Mouse (Mus musculus): ENCODE data around the gene Ssrp1. TPM values are rescaled to one million over a fixed set of nuclear protein-coding genes. Genes with fewer than 3 reads are reported as not detected.
A peak's percentile ranks its signal among the peaks of the same experiment; 100 is the strongest.

The Ssrp1 gene
- total and polyA plus RNA-seq, 2 experiments from 2014 or later, result 141 to 178 TPM

- H3K27ac ChIP-seq, result no peak overlapping the region
- H3K9me3 ChIP-seq (ENCODE audit: low read length), result no peaks in the 10 kb centered on the region
- no peak overlapping the region for H3K4me2 ChIP-seq (ENCODE audit: low read depth, low read length)
- no peak for TF ChIP-seq CTCF (IDR thresholded peaks at IDR 0.05; ENCODE audit: low read depth)
- no peak overlapping the region for H3K4me3 ChIP-seq (ENCODE audit: low read length)
- no peaks in the 10 kb centered on the region for H3K27me3 ChIP-seq (ENCODE audit: insufficient read depth, low read length)
- no peak for DNase-seq (ENCODE audit: low spot score)
- H3K4me1 ChIP-seq (ENCODE audit: insufficient read depth, low read length), result no peaks in the 10 kb centered on the region
- H3K36me3 ChIP-seq (ENCODE audit: insufficient read depth, low read length), result no peaks in the 10 kb centered on the region
- 86% methylated on average over 4 of the region's 4 CpGs for WGBS
- no peak overlapping the region for H3K9ac ChIP-seq (replicated peaks; ENCODE audit: low read length)
- no peak for ATAC-seq
These were observed 32.7 kb upstream of the Ssrp1 start for GRCm38 (mm10) chr2:85004341-85004740.

GRCm38 (mm10) chr2:85006600-85006999 is 30.4 kb upstream of the Ssrp1 start:
- ATAC-seq (no peak), DNase-seq (ENCODE audit: low spot score) (no peak)
- no peaks in the 10 kb centered on the region for H3K36me3 ChIP-seq (ENCODE audit: insufficient read depth, low read length)
- H3K27me3 ChIP-seq (ENCODE audit: insufficient read depth, low read length), result no peaks in the 10 kb centered on the region
- H3K4me1 ChIP-seq (ENCODE audit: insufficient read depth, low read length), result no peaks in the 10 kb centered on the region
- H3K4me2 ChIP-seq (ENCODE audit: low read depth, low read length), result no peak overlapping the region
- TF ChIP-seq CTCF (IDR thresholded peaks at IDR 0.05; ENCODE audit: low read depth), result no peak
- no peak overlapping the region for H3K27ac ChIP-seq
- 72% methylated on average over 7 of the region's 7 CpGs for WGBS
- H3K9ac ChIP-seq (replicated peaks; ENCODE audit: low read length), result no peak overlapping the region
- no peak overlapping the region for H3K4me3 ChIP-seq (ENCODE audit: low read length)
- no peaks in the 10 kb centered on the region for H3K9me3 ChIP-seq (ENCODE audit: low read length)

GRCm38 (mm10) chr2:85007729-85008128 is 29.3 kb upstream of the Ssrp1 start:
- WGBS, result 19% methylated on average over 4 of the region's 4 CpGs
- peak; percentile 64 for TF ChIP-seq CTCF (IDR thresholded peaks at IDR 0.05; ENCODE audit: low read depth)
- Histone ChIP-seq H3K4me1 (ENCODE audit: insufficient read depth, low read length) (no peaks in the 10 kb centered on the region), H3K27ac (no peak overlapping the region), H3K27me3 (ENCODE audit: insufficient read depth, low read length) (no peaks in the 10 kb centered on the region), H3K9ac (replicated peaks; ENCODE audit: low read length) (no peak overlapping the region), H3K4me2 (ENCODE audit: low read depth, low read length) (no peak overlapping the region), H3K36me3 (ENCODE audit: insufficient read depth, low read length) (no peaks in the 10 kb centered on the region), H3K4me3 (ENCODE audit: low read length) (no peak overlapping the region), H3K9me3 (ENCODE audit: low read length) (no peaks in the 10 kb centered on the region)
- ATAC-seq (no peak), DNase-seq (ENCODE audit: low spot score) (peak; percentile 43)

- Histone ChIP-seq H3K4me1 (ENCODE audit: insufficient read depth, low read length) (no peaks in the 10 kb centered on the region), H3K4me3 (ENCODE audit: low read length) (no peak overlapping the region), H3K9ac (replicated peaks; ENCODE audit: low read length) (no peak overlapping the region), H3K27ac (no peak overlapping the region), H3K36me3 (ENCODE audit: insufficient read depth, low read length) (no peaks in the 10 kb centered on the region), H3K27me3 (ENCODE audit: insufficient read depth, low read length) (no peaks in the 10 kb centered on the region), H3K9me3 (ENCODE audit: low read length) (no peaks in the 10 kb centered on the region), H3K4me2 (ENCODE audit: low read depth, low read length) (no peak overlapping the region)
- TF ChIP-seq CTCF (IDR thresholded peaks at IDR 0.05; ENCODE audit: low read depth), result no peak
- DNase-seq (ENCODE audit: low spot score), result no peak
- WGBS, result 79% methylated on average over 2 of the region's 2 CpGs
- no peak for ATAC-seq
These were observed 27.8 kb upstream of the Ssrp1 start for GRCm38 (mm10) chr2:85009212-85009611.

- Histone ChIP-seq H3K4me2 (ENCODE audit: low read depth, low read length) (no peak overlapping the region), H3K36me3 (ENCODE audit: insufficient read depth, low read length) (no peaks in the 10 kb centered on the region), H3K9me3 (ENCODE audit: low read length) (no peaks in the 10 kb centered on the region), H3K4me3 (ENCODE audit: low read length) (no peak overlapping the region), H3K27me3 (ENCODE audit: insufficient read depth, low read length) (no peaks in the 10 kb centered on the region), H3K4me1 (ENCODE audit: insufficient read depth, low read length) (no peaks in the 10 kb centered on the region), H3K9ac (replicated peaks; ENCODE audit: low read length) (no peak overlapping the region), H3K27ac (no peak overlapping the region)
- no peak for ATAC-seq
- WGBS, result 56% methylated on average over 9 of the region's 9 CpGs
- no peak for TF ChIP-seq CTCF (IDR thresholded peaks at IDR 0.05; ENCODE audit: low read depth)
- DNase-seq (ENCODE audit: low spot score), result peak; percentile 11
These were observed 25.0 kb upstream of the Ssrp1 start for GRCm38 (mm10) chr2:85011906-85012604.

- Histone ChIP-seq H3K36me3 (ENCODE audit: insufficient read depth, low read length) (no peaks in the 10 kb centered on the region), H3K4me2 (ENCODE audit: low read depth, low read length) (no peak overlapping the region), H3K9me3 (ENCODE audit: low read length) (no peaks in the 10 kb centered on the region), H3K27me3 (ENCODE audit: insufficient read depth, low read length) (no peaks in the 10 kb centered on the region), H3K27ac (no peak overlapping the region), H3K4me1 (ENCODE audit: insufficient read depth, low read length) (no peaks in the 10 kb centered on the region), H3K9ac (replicated peaks; ENCODE audit: low read length) (no peak overlapping the region), H3K4me3 (ENCODE audit: low read length) (no peak overlapping the region)
- 86% methylated on average over 14 of the region's 14 CpGs for WGBS
- DNase-seq (ENCODE audit: low spot score), result no peak
- no peak for TF ChIP-seq CTCF (IDR thresholded peaks at IDR 0.05; ENCODE audit: low read depth)
- no peak for ATAC-seq
These were observed 24.4 kb upstream of the Ssrp1 start for GRCm38 (mm10) chr2:85012679-85013078.

- Histone ChIP-seq H3K4me2 (ENCODE audit: low read depth, low read length) (no peak overlapping the region), H3K27ac (no peak overlapping the region), H3K4me1 (ENCODE audit: insufficient read depth, low read length) (no peaks in the 10 kb centered on the region), H3K36me3 (ENCODE audit: insufficient read depth, low read length) (no peaks in the 10 kb centered on the region), H3K4me3 (ENCODE audit: low read length) (no peak overlapping the region), H3K27me3 (ENCODE audit: insufficient read depth, low read length) (no peaks in the 10 kb centered on the region), H3K9ac (replicated peaks; ENCODE audit: low read length) (no peak overlapping the region), H3K9me3 (ENCODE audit: low read length) (no peaks in the 10 kb centered on the region)
- no peak for TF ChIP-seq CTCF (IDR thresholded peaks at IDR 0.05; ENCODE audit: low read depth)
- ATAC-seq, result no peak
- no peak for DNase-seq (ENCODE audit: low spot score)
- 83% methylated on average over 5 of the region's 5 CpGs for WGBS
These were observed 23.0 kb upstream of the Ssrp1 start for GRCm38 (mm10) chr2:85013826-85014587.

All from hindbrain, postnatal 0 days (tissue).